Mouse (Mus musculus): ENCODE results near the gene Dnajb8. TPM values are rescaled to one million over a fixed set of nuclear protein-coding genes. Genes with fewer than 3 reads are reported as not detected.

Dnajb8 gene
- polyA plus RNA-seq (2012; rRNA removed), result not detected in 2 replicates

DNA sequence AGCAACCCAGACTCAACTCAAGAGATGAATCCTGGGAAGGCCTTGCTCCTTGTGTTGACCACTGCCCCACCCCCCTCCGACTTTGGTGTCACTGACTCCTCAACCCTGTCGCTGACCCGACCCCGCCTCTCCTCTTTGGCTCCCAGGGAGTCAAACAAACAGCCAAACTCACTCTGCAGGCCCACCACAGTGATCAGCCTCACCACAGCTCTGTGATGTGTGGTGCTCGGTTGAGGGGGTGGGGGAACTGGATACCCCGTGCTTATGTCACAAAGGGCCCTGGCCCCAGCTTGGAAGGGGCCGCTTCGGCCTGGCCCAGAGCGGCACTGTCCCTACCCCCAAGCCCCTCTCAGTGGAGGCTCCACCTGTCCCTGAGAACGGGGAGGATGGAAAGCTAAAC lies at the start of gene Dnajb8:
Gene Dnajb8 (plus strand): TSS at position 301 of the 400 bp plus-strand sequence.
- no peak for DNase-seq (ENCODE audit: low read depth)
- TF ChIP-seq CTCF (IDR thresholded peaks at IDR 0.05; ENCODE audit: borderline replicate concordance, extremely low read depth, insufficient read depth, insufficient read length) (no peak), POLR2A (IDR thresholded peaks at IDR 0.05; ENCODE audit: borderline replicate concordance, extremely low read depth, insufficient read depth, insufficient read length, poor library complexity, severe bottlenecking) (no peak)

DNA sequence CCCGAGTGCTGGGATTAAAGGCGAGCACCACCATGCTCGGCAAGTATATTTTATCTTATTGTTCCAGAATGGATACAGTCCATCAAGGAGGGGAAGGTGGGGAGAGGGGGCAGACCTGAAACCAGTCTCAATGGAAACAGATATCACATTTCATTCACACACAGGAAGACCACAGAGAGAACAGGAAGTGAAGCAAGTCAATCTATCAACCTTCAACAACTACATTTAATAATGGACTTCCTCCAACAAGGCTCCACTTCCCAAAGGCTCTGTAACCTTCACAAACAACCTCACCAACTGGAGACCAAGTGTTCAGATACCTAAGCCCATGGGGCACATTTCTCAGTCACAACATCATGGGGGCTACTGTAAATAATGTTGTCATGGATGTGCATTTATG lies 47.9 kb upstream of the Dnajb8 start:
- TF ChIP-seq CTCF (IDR thresholded peaks at IDR 0.05; ENCODE audit: borderline replicate concordance, extremely low read depth, insufficient read depth, insufficient read length) (no peak), POLR2A (IDR thresholded peaks at IDR 0.05; ENCODE audit: borderline replicate concordance, extremely low read depth, insufficient read depth, insufficient read length, poor library complexity, severe bottlenecking) (no peak)
- no peak for DNase-seq (ENCODE audit: low read depth)

DNA sequence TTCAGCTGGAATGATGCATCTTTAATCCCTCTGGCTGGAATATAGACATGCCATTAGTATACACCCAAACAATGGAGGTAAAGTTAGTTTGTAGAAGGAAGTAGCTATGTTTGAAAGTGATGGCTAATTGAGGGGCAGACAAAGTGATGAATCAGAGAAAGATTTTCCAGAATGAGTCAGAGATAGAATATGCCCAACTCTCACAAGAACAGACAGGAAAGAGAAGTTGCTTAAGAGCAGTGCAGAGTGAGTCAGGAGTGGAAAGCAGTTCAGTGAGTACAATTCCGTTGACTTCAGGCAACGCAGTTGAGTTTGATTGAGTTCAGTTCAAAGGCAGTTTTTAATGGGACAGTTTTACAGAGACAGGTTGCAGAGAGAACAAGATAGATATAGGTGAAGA lies 47.4 kb upstream of the Dnajb8 start:
- no peak for DNase-seq (ENCODE audit: low read depth)
- TF ChIP-seq CTCF (IDR thresholded peaks at IDR 0.05; ENCODE audit: borderline replicate concordance, extremely low read depth, insufficient read depth, insufficient read length) (no peak), POLR2A (IDR thresholded peaks at IDR 0.05; ENCODE audit: borderline replicate concordance, extremely low read depth, insufficient read depth, insufficient read length, poor library complexity, severe bottlenecking) (no peak)

DNA sequence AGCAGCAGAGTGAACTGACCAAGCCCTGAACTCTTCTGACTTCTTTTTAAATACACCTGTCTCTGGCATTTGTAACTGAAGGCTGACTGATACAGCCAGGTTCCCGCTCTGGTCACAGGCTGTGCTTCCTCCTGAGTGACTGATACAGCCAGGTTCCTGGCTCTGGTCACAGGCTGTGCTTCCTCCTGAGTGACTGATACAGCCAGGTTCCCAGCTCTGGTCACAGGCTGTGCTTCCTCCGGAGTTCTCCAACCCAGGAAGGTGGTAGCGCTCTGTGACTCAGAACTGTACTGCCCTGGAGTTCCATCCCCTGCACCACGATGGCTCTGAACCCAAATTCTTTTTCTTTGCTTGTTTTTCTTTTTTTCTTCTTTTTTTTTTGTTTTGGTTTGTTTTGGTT lies 37.4 kb upstream of the Dnajb8 start:
- TF ChIP-seq POLR2A (IDR thresholded peaks at IDR 0.05; ENCODE audit: borderline replicate concordance, extremely low read depth, insufficient read depth, insufficient read length, poor library complexity, severe bottlenecking), result no peak
- TF ChIP-seq CTCF (IDR thresholded peaks at IDR 0.05; ENCODE audit: borderline replicate concordance, extremely low read depth, insufficient read depth, insufficient read length), result no peak
- DNase-seq (ENCODE audit: low read depth), result no peak

DNA sequence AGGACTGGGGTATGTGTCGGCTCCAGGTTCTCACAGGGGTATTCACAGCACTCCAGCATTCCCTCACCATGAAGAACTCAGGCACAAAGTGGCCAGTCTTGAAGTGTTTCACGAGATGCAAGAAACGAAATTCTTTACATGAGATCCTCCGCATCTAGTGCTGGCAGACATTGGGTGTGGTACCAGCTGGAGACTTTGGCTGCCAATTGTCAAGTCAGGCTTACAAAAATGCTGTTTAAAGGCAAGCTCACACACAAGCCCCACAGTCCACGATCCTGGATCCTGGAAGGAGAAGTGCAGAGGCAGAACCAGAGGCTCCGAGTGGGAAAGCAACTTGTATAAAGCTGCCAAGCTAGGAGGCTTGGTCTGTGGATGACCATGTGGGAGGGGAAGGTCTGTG lies 33.9 kb upstream of the Dnajb8 start:
- TF ChIP-seq POLR2A (IDR thresholded peaks at IDR 0.05; ENCODE audit: borderline replicate concordance, extremely low read depth, insufficient read depth, insufficient read length, poor library complexity, severe bottlenecking) (no peak), CTCF (IDR thresholded peaks at IDR 0.05; ENCODE audit: borderline replicate concordance, extremely low read depth, insufficient read depth, insufficient read length) (no peak)
- peak; percentile 55 for DNase-seq (ENCODE audit: low read depth)

DNA sequence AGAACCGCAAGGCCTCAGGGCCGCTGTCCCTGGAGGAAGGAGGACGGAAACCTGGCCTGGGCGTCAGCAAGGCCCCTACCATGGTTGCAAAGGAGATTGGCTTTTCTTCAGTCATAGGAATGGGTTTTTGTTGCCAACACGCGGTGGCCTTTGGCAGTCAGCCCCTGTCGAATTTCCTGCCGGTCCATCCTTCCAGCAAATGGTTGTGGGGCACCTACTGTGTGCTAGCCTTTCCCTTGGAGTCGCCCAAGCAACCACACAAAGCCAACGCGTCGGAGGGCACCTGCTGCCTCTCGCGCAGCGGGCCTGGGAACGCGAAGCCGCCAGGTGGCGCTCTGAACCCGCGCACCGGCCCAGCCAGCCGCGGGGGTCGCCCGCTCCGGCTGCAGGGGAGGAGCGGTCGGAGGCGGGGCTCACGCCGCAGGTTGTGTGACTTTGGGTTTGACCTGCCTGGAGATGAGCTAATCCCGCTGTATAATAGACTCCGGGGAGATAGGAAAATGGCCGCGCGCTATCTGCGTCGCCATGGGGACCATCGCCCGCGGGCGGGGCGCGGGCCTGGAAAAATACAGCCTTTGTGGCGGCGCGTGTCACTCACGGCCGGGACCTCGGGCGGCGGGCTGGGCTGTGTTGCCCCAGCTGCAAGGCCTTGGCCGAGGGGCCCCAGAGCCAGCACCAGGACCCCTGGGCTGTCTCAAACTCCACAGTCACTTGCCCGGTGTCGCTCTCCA lies 32.6 kb upstream of the Dnajb8 start:
- TF ChIP-seq CTCF (IDR thresholded peaks at IDR 0.05; ENCODE audit: borderline replicate concordance, extremely low read depth, insufficient read depth, insufficient read length) (peak; percentile 87), POLR2A (IDR thresholded peaks at IDR 0.05; ENCODE audit: borderline replicate concordance, extremely low read depth, insufficient read depth, insufficient read length, poor library complexity, severe bottlenecking) (no peak)
- peak; percentile 86 for DNase-seq (ENCODE audit: low read depth)

DNA sequence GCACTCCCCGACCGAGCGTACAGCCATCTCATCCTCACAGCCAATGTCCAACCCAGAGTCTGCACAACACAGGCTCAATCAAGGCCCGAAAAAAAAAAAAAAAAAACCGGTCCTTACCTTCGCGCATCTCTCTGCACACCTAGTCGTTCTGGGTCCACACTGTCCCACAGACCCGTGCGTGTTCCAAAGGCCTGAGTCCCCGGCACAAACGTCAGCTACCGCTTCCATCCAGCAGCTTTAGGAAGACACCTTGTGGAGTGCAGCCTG lies 32.1 kb upstream of the Dnajb8 start:
- no peak for DNase-seq (ENCODE audit: low read depth)
- TF ChIP-seq CTCF (IDR thresholded peaks at IDR 0.05; ENCODE audit: borderline replicate concordance, extremely low read depth, insufficient read depth, insufficient read length), result no peak
- no peak for TF ChIP-seq POLR2A (IDR thresholded peaks at IDR 0.05; ENCODE audit: borderline replicate concordance, extremely low read depth, insufficient read depth, insufficient read length, poor library complexity, severe bottlenecking)

DNA sequence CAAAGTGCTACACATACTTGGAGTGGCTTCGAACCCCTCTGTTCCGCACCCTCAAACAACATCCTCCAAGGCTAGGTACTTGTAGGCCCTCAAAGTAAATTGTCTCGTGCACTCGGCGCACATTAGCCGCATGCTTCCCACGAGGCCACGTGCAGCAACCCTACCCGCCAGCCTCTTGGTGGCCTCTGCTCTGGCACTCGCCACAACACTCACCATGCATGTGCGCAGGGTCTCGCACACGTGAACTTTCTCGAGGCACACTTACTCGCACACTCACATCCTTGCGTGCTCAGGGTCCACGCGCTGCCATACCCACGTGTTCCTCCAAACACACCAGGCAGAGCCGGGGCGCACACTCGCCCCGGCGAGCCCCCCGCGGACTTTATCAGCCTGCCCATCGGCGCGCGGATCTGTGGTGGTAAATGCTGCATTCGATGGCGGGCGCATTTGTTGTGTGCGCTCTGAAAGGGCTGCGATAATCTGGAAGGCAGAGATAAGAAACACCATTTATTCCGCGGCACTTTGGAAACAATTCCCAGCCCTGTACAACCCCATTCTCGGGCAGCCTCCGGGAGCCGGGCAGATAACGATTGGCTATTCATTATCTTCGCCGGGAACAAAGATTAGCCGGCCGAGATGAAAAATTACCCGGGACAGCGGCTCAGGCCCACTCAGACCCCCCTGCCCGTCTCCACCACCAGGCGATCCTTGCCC lies 31.6 kb upstream of the Dnajb8 start:
- DNase-seq (ENCODE audit: low read depth), result peak; percentile 53
- TF ChIP-seq CTCF (IDR thresholded peaks at IDR 0.05; ENCODE audit: borderline replicate concordance, extremely low read depth, insufficient read depth, insufficient read length), result no peak
- no peak for TF ChIP-seq POLR2A (IDR thresholded peaks at IDR 0.05; ENCODE audit: borderline replicate concordance, extremely low read depth, insufficient read depth, insufficient read length, poor library complexity, severe bottlenecking)

DNA sequence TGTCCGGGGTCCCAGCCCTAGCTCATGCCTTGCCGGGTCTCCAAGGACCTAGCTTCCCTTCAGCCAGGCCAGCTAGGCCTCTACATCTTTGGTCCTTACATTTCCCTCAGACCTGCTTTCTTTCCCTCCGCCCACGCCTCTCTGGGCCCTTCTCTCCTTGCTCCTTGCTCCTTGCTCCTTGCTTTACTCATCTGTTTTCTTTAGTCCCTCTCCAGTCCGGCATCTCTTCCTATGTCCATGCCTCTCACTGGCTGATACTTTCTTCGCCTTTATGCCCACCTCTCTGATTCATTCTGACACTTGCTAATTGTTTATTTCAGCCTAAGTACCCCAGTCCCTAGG lies 31.1 kb upstream of the Dnajb8 start:
- DNase-seq (ENCODE audit: low read depth), result no peak
- TF ChIP-seq POLR2A (IDR thresholded peaks at IDR 0.05; ENCODE audit: borderline replicate concordance, extremely low read depth, insufficient read depth, insufficient read length, poor library complexity, severe bottlenecking) (no peak), CTCF (IDR thresholded peaks at IDR 0.05; ENCODE audit: borderline replicate concordance, extremely low read depth, insufficient read depth, insufficient read length) (no peak)

DNA sequence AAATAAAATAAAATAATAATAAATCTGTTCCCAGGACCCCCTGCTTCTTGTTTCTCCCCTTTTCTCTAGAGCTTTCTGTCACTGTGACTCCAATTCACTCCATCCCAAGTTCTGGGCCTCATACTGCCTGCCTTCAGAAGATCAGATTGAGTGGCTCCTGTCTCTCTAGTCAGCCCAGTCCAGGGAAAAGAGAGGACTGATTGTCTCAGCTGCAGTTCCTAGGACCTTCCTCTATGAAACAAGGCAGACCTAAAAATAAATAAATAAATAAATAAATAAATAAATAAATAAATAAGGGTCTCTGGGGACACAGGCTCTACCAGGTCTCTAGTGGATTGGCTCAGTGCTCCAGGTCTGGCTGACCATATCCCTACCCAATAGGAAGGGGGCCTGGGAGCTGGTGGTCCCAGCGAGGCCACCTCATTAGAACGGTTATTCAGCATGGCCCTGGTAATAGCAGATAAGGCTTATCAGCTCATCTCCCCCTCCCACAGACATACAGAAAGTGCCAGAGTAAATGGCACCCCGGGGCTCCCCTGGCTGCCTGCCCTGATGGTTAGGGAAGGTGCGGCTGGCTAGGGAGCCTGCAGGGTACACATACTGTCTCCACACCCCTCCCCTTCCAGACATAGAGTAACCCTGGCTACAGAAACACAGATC lies 30.5 kb upstream of the Dnajb8 start:
- no peak for DNase-seq (ENCODE audit: low read depth)

DNA sequence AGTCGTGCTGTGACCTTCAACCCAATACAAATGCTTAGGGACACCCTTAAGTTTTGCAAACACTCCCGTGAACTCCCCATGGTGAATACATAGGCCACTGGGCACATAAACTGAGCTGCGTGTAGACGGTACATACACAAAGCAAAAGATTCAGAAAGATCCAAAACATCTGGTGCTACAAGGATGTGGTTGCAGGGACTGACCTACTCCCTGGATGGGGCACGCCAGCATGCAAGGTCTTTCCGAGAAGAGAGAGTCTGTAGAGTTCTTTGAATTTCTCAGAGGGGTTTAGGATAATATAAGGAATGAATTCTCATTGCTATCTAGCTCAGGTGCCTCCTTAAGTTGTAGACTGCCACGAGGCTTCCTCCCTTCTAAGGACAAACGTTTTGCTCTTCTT lies 29.3 kb upstream of the Dnajb8 start:
- DNase-seq (ENCODE audit: low read depth), result no peak
- TF ChIP-seq POLR2A (IDR thresholded peaks at IDR 0.05; ENCODE audit: borderline replicate concordance, extremely low read depth, insufficient read depth, insufficient read length, poor library complexity, severe bottlenecking), result no peak
- no peak for TF ChIP-seq CTCF (IDR thresholded peaks at IDR 0.05; ENCODE audit: borderline replicate concordance, extremely low read depth, insufficient read depth, insufficient read length)

More for the DNA sequence above, 30.5 kb upstream of the Dnajb8 start:
- TF ChIP-seq CTCF (IDR thresholded peaks at IDR 0.05; ENCODE audit: borderline replicate concordance, extremely low read depth, insufficient read depth, insufficient read length) (no peak), POLR2A (IDR thresholded peaks at IDR 0.05; ENCODE audit: borderline replicate concordance, extremely low read depth, insufficient read depth, insufficient read length, poor library complexity, severe bottlenecking) (no peak)

Data from brain, embryonic 14.5 days (tissue).